18 mouse cellular contexts compared by ENCODE assay signal in the genomic region with DNA sequence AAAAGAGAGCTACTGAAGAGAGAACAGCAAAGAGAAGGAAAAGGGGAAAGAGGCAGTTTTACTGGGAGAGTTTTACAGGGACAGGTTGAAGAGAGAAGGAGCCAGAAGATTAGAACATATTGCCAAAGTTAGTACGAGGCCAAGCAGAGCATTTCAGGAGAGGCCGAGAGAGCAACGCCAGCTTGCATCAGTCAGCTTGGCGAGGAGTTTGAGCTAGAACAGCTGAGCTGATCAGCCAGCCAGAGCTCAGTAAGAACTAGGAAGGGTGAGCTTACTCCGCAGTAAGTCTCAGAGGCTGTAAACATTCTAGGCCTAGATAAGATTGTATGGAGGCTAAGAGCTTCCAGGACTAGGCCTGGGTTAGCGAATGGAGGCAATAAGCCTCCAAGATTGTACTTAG.
DNase-seq lines count a peak whose midpoint lies in the region; ATAC-seq and TF ChIP-seq lines count a peak whose summit lies in the region.
"Had no signal": no experiment of that assay in that cellular context is flagged by ENCODE, and none has a peak within 500 bp of the region (broad histone marks: within the 10 kb centered on the region; RNA-seq: fewer than 3 reads in every experiment).

No protein-coding gene starts in this region.

- TF ChIP-seq EP300 in heart, adult 2 months (IDR thresholded peaks at IDR 0.05; ENCODE audit: insufficient read depth, low read depth, low read length): peak; percentile 66; the same call in 1 of the 2 replicates

- no peaks in the 10 kb centered on the region for H3K9me3 ChIP-seq in kidney, embryonic 15.5 days (replicated peaks)
- H3K9me3 ChIP-seq in heart, embryonic 12.5 days (replicated peaks): no peaks in the 10 kb centered on the region
- H3K9me3 ChIP-seq: embryonic facial prominence, embryonic 12.5 days; heart, embryonic 15.5 days; hindbrain, embryonic 15.5 days; liver, embryonic 15.5 days had no signal

- TF ChIP-seq CTCF in heart, adult 2 months (IDR thresholded peaks at IDR 0.05): no peak

- peak; percentile 46 for DNase-seq in kidney, postnatal 10 days
- peak; percentile 65 to 72 for DNase-seq in heart, adult 2 months
- DNase-seq in lung, postnatal 25 days (ENCODE audit: low spot score): peak; percentile 19
- DNase-seq in right cerebral cortex, postnatal 10 days (ENCODE audit: low spot score in 2 of 2): no peak
- DNase-seq: adrenal gland, postnatal 25 days; cerebellum, adult 2 months; kidney, postnatal 14 days; right cerebral cortex, postnatal 14 days; thymus, postnatal 14 days had no signal

- H3K9ac ChIP-seq in kidney, embryonic 15.5 days: no peak overlapping the region
- H3K9ac ChIP-seq in heart, adult 2 months (ENCODE audit: low read depth, low read length): no peak overlapping the region
- H3K9ac ChIP-seq in heart, embryonic 12.5 days: no peak overlapping the region
- H3K9ac ChIP-seq: embryonic facial prominence, embryonic 12.5 days; heart, embryonic 15.5 days; hindbrain, embryonic 15.5 days; liver, embryonic 15.5 days had no signal

- 80% methylated on average over 6 of the region's 6 CpGs for WGBS in kidney, embryonic 15.5 days
- 77% methylated on average over 6 of the region's 6 CpGs for WGBS in heart, adult 2 months
- 51% methylated on average over 6 of the region's 6 CpGs for WGBS in heart, embryonic 12.5 days

- H3K27ac ChIP-seq in kidney, embryonic 15.5 days: no peak overlapping the region
- no peak overlapping the region for H3K27ac ChIP-seq in heart, adult 2 months
- H3K27ac ChIP-seq in heart, embryonic 12.5 days (ENCODE audit: poor library complexity, severe bottlenecking): peak overlapping the region; percentile 25; the same call in 1 of the 2 replicates
- H3K27ac ChIP-seq: embryonic facial prominence, embryonic 12.5 days; heart, embryonic 15.5 days; hindbrain, embryonic 15.5 days; liver, embryonic 15.5 days had no signal

- H3K4me2 ChIP-seq in kidney, embryonic 15.5 days: no peak overlapping the region
- no peak overlapping the region for H3K4me2 ChIP-seq in heart, embryonic 12.5 days
- H3K4me2 ChIP-seq: embryonic facial prominence, embryonic 12.5 days; heart, embryonic 15.5 days; hindbrain, embryonic 15.5 days; liver, embryonic 15.5 days had no signal

- ATAC-seq in kidney, embryonic 15.5 days (replicated peaks; ENCODE audit: low FRiP score): no peak
- no peak for ATAC-seq in heart, embryonic 12.5 days (ENCODE audit: insufficient number of reproducible peaks, low FRiP score)
- no peak for ATAC-seq in megakaryocyte-erythroid progenitor cell, adult 5-6 weeks (replicated peaks; ENCODE audit: low FRiP score, low TSS enrichment, poor library complexity, severe bottlenecking)
- ATAC-seq: forebrain, embryonic 16.5 days; intestine, embryonic 16.5 days had no signal

- H3K36me3 ChIP-seq in kidney, embryonic 15.5 days: peaks cover 8% of the 10 kb centered on the region; the same call in 1 of the 2 replicates
- H3K36me3 ChIP-seq in heart, adult 2 months (ENCODE audit: control insufficient read depth, insufficient read depth, low read length): peaks cover 2% of the 10 kb centered on the region
- peaks cover 5% of the 10 kb centered on the region for H3K36me3 ChIP-seq in heart, embryonic 12.5 days
- H3K36me3 ChIP-seq: embryonic facial prominence, embryonic 12.5 days; liver, embryonic 15.5 days had no signal

- H3K4me3 ChIP-seq in kidney, embryonic 15.5 days (replicated peaks): no peak overlapping the region
- H3K4me3 ChIP-seq in heart, adult 2 months: no peak overlapping the region
- H3K4me3 ChIP-seq in heart, embryonic 12.5 days: no peak overlapping the region
- H3K4me3 ChIP-seq: embryonic facial prominence, embryonic 12.5 days; heart, embryonic 15.5 days; hindbrain, embryonic 15.5 days; liver, embryonic 15.5 days had no signal

- H3K4me1 ChIP-seq in kidney, embryonic 15.5 days: no peaks in the 10 kb centered on the region
- H3K4me1 ChIP-seq in heart, adult 2 months (ENCODE audit: control insufficient read depth, insufficient read depth, low read length): peaks cover 4% of the 10 kb centered on the region
- H3K4me1 ChIP-seq in heart, embryonic 12.5 days (replicated peaks): peaks cover 9% of the 10 kb centered on the region
- H3K4me1 ChIP-seq: embryonic facial prominence, embryonic 12.5 days; hindbrain, embryonic 15.5 days; liver, embryonic 15.5 days had no signal

- H3K79me2 ChIP-seq in heart, adult 2 months (replicated peaks; ENCODE audit: control insufficient read depth, insufficient read depth, low read length): no peaks in the 10 kb centered on the region

- no peaks in the 10 kb centered on the region for H3K27me3 ChIP-seq in kidney, embryonic 15.5 days
- H3K27me3 ChIP-seq in heart, adult 2 months (ENCODE audit: control insufficient read depth, insufficient read depth, low read length): no peaks in the 10 kb centered on the region
- H3K27me3 ChIP-seq in heart, embryonic 12.5 days (replicated peaks): no peaks in the 10 kb centered on the region
- H3K27me3 ChIP-seq: embryonic facial prominence, embryonic 12.5 days; heart, embryonic 15.5 days; hindbrain, embryonic 15.5 days; liver, embryonic 15.5 days had no signal

- intact Hi-C loops in heart, adult 2 months (cut with DNase I): no loop called here

- no peak for TF ChIP-seq POLR2A in heart, adult 2 months (IDR thresholded peaks at IDR 0.05; ENCODE audit: insufficient read depth, low read depth, low read length)

Comparison
In these comparisons a context has a peak if more than half of its experiments do, and no peak if none do; other contexts are left out.
1. DNase-seq: peak in kidney, postnatal 10 days (single experiment), heart, adult 2 months (2 of 2) and lung, postnatal 25 days (single experiment); none in right cerebral cortex, postnatal 10 days (0 of 2).